Mouse (Mus musculus): ENCODE results near the gene Coa3. TPM values are rescaled to one million over a fixed set of nuclear protein-coding genes. Genes with fewer than 3 reads are reported as not detected.
A peak's percentile ranks its signal among the peaks of the same experiment; 100 is the strongest.

The Coa3 gene
- total RNA-seq, 2 experiments from 2014 or later, result 10.6 to 29.8 TPM

DNA sequence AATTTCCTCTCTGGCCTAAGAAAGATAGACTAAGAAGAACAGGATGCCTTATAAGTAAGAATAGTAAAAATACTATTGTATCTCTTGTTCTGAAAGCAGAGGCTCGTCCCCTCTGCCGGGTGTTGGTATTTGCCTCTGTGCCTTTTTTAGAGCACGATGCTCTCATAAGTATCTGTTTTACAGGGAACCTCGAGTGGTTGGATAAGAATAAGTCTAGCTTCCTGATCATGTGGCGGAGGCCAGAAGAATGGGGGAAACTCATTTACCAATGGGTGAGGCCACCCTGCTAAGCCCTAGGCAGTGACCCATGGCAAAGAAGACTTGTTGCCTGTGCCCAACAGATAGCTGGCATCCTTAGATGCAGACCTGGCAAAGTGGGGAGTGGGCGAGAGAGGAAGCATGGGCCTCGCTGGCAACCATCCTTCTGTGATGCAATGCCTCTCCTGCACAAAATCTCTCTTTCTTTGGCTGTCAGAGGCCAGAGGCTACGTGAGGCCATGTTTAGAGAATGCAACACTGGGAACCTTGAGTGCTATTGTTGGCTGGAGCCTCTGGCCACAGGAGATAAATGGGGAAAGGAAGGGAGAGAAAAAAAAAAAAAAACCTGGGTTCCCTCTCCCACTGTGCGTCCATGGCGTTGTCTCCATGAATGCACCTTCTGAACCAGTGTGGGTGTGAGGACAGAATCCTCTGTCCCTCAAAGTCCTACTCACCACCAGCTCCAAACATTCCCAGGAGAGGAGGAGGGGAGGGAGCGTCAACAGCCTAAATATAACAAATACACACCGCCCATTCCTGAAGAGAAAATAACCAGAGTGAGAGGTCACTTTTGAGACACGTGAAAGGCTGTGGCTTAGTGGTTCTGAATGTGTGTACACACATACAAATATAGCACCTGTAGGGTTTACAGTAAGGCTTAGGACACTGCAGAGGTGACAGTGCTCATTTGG is 22.8 kb downstream of the Coa3 start:
- no peak for ATAC-seq (replicated peaks; ENCODE audit: low FRiP score, poor library complexity, severe bottlenecking)

GRCm38 (mm10) chr11:101253613-101254389 is 25.1 kb downstream of the Coa3 start, which contains the start of gene Vps25:
Gene Vps25, plus strand, starts transcription at chr11:101253707.
- ATAC-seq (replicated peaks; ENCODE audit: low FRiP score, poor library complexity, severe bottlenecking), result peak; percentile 93

- ATAC-seq (replicated peaks; ENCODE audit: low FRiP score, poor library complexity, severe bottlenecking), result peak; percentile 44
Measured at GRCm38 (mm10) chr11:101252941-101253340, 26.0 kb downstream of the Coa3 start.

DNA sequence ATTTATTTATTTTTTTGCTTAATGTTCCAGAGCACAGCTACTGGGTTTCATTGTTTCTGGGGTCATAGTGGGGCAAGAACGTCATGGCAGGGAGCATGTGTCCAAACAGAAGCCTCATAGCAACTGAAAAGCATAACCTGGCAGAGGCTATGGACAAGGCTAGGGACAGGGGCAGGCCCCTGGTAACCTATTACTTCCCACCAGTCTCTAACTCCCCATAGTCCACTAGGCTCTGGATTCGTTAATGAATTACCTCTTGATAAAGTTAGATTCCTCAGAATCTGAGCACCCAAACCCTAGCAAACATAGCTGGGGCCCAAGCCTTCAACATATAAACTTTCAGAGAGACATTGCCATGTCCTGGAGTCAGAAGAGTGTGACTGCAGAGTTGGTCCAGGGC is 27.9 kb downstream of the Coa3 start:
- ATAC-seq (replicated peaks; ENCODE audit: low FRiP score, poor library complexity, severe bottlenecking), result no peak

DNA sequence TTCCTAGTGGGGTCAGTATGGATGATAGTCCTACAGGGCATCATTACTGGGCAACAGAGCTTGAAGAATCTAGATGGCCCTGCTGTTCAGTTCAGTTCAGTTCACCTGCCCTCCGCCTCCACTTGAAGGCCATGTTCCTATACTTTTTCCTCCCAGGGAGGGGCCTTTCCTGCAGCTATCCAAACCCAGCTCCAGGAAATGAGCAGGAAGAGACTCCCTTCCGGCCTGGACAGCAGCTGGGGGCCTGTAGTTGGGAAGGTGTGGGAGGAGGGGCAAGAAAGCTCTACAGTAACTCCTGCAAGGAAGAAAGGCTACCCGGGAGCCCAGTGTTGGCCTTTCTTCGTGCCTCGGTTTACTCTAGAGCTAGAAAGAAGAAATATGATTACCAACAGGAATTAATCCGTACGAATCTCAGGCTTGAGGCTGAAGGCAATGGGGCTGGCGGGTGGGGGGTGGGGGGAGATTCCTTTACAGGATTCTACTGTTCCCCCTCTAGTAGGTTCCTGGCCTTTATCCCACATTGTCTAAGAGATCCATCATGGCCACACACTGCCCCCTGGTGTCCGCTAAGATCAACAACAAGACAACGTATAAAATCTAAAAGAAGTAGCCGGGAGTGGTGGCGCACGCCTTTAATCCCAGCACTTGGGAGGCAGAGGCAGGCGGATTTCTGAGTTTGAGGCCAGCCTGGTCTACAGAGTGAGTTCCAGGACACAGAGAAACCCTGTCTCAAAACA is 30.5 kb downstream of the Coa3 start:
- ATAC-seq (replicated peaks; ENCODE audit: low FRiP score, poor library complexity, severe bottlenecking), result 0 out of 2 replicates have a peak, but pooled peaks have one; percentile 50

DNA sequence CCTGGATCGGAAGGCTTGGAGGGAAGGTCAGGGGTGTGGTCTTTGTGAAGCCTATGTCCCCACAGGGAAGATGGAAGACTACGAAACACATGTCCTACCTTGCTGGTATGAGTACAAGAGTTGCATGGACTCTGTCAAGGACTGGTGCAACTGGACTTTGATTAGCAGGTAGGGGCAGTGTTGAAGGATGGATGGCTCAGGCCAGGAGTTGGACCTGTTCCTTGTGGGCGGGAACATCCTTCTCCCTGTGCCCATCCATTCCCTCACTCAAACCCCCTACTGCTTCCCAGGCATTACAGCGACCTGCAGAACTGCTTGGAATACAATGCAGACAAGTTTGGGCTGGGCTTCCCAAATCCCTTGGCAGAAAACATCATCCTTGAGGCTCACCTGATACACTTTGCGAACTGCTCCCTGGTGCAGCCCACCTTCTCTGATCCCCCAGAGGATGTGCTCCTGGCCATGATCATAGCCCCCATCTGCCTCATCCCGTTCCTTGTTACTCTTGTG is 31.3 kb downstream of the Coa3 start:
- ATAC-seq (replicated peaks; ENCODE audit: low FRiP score, poor library complexity, severe bottlenecking), result no peak

DNA sequence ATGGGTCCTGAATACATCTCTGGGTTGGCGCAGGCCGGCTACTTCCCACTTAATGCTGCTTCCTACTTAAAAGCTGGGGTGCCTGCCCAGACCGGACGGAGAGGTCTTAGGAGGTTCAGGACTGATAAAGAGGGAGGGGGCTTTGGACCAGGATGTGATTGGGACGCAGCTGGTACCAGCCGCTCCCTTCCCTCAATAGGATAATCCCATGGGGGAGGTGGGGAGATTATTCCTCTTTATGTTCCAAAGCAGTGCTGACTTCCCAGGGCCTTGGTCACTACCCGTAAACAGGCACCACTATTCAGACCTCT is 32.3 kb downstream of the Coa3 start:
- ATAC-seq (replicated peaks; ENCODE audit: low FRiP score, poor library complexity, severe bottlenecking), result no peak

- ATAC-seq (replicated peaks; ENCODE audit: low FRiP score, poor library complexity, severe bottlenecking), result no peak
Measured at GRCm38 (mm10) chr11:101245855-101246701, 32.8 kb downstream of the Coa3 start, which contains the start of gene Ramp2. Gene Ramp2, plus strand, starts transcription at chr11:101246028.

- ATAC-seq (replicated peaks; ENCODE audit: low FRiP score, poor library complexity, severe bottlenecking), result no peak
Measured at GRCm38 (mm10) chr11:101245071-101245470, 33.8 kb downstream of the Coa3 start.

DNA sequence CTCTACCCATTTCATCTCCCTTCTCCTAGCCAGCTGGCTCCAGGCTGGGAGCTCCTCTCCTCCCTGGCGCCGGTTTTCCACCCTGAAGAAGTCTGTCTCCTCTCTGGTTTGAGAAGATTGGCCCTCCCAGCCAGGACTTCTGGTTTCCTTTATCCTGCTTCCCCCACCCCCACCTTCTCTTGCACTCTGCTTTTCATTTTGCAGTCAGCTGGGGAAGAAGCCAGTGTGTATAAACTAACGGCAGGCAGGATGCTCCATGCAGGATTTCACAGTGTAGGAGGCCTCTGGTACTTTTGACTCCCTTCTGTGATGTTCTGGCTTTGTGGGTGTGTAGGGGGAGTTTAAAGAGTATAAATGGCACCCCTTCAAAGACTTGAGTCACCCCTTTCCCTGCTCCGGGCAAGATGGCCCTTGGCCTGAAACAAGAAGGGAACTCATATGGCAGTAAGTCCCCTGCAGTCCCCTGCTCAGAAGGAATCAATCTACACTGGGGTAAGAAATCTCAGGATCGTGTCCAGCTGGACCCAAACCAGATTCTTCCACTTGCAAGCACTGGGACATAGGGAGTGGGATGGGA is 40.8 kb downstream of the Coa3 start:
- ATAC-seq (replicated peaks; ENCODE audit: low FRiP score, poor library complexity, severe bottlenecking), result no peak

DNA sequence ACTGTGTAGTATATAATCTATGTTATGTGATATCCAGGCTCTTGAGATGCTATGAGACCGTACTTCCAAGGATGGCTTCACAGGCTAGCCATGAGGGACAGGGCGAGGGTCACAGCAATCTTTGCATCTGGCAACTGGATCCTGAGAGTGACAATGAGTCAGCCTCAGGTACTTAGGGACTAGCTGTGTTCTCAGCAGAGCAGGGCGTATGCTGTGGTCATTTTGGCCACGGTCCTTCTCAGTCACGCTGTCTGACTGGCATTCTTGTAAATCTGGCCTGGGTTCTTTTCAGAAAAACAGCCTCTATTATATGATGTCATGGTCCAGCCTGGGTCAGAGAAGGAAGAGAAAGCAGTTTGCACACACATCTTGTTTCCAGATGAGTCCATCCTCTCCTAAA is 42.1 kb downstream of the Coa3 start:
- ATAC-seq (replicated peaks; ENCODE audit: low FRiP score, poor library complexity, severe bottlenecking), result no peak

GRCm38 (mm10) chr11:101235429-101235828 is 43.5 kb downstream of the Coa3 start:
- ATAC-seq (replicated peaks; ENCODE audit: low FRiP score, poor library complexity, severe bottlenecking), result no peak

DNA sequence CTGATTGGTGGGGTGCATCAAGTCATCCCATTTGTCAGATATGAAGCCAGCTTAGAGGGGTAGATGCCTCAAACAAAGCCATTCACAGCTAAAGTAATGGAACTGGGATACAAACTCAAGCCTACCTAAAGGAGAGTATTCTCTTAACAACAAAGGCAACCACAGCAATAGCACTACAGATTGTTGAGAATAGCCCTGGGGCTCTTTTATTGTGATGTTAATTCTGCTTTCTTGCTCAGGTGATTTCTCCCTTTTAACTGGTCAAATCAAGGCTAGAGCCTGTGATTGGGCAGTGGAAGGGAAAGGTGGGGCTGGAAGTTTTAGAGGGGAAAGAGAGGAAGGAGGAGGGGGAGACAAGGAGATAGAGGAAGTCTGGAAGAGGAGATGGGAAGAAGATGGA is 44.8 kb downstream of the Coa3 start:
- no peak for ATAC-seq (replicated peaks; ENCODE audit: low FRiP score, poor library complexity, severe bottlenecking)

GRCm38 (mm10) chr11:101233240-101233639 is 45.7 kb downstream of the Coa3 start:
- no peak for ATAC-seq (replicated peaks; ENCODE audit: low FRiP score, poor library complexity, severe bottlenecking)

- no peak for ATAC-seq (replicated peaks; ENCODE audit: low FRiP score, poor library complexity, severe bottlenecking)
Measured at GRCm38 (mm10) chr11:101232010-101232839, 46.7 kb downstream of the Coa3 start.

- no peak for ATAC-seq (replicated peaks; ENCODE audit: low FRiP score, poor library complexity, severe bottlenecking)
Measured at GRCm38 (mm10) chr11:101230991-101231871, 47.7 kb downstream of the Coa3 start.

DNA sequence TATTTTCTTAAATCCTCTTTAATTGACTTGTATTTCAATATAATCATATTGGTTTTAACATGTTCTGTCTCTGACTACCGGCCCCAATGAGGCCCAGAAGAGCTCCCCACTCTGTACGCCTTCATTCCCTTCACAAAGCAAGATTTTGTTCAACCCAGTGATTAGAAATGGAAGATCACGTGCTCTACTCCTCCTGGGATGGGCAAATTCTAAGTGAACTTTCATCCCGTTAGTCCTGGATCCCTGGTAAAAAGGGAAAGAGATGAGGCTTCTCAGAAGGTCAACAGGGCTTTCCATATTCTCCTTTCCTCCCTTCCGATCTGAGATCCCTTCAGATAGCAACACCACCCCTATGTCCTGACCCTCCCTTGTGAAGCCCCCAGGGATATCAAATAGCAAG is 48.4 kb downstream of the Coa3 start:
- ATAC-seq (replicated peaks; ENCODE audit: low FRiP score, poor library complexity, severe bottlenecking), result no peak
